Mouse (Mus musculus) CH12.LX (cell line): ENCODE data around the gene Srms. TPM values are rescaled to one million over a fixed set of nuclear protein-coding genes. Genes with fewer than 3 reads are reported as not detected.

Source experiments
- DNase-seq: peaks from one replicate; pipeline ENCODE4 v3.0.0-alpha.2; 2013; ENCODE audit errors: extremely low read depth
- H3K27ac ChIP-seq: 2 replicates; pipeline ENCODE4 v1.5.1; 2012; ENCODE audit warnings: low read depth, mild to moderate bottlenecking, control low read depth, moderate library complexity; ENCODE audit not compliant: insufficient read depth
- H3K27me3 ChIP-seq: replicated peaks from 2 replicates; pipeline ENCODE3; 2012; ENCODE audit warnings: inconsistent platforms
- H3K36me3 ChIP-seq, 2 experiments: replicated peaks in 1 of 2; 2 replicates each; pipeline versions ENCODE3 to v1.6.1; 2012; ENCODE audit warnings: inconsistent platforms in 1 of 2, low read length in 1 of 2, mild to moderate bottlenecking in 1 of 2, mixed read lengths in 1 of 2, moderate library complexity in 1 of 2; ENCODE audit not compliant: control insufficient read depth in 1 of 2, insufficient read depth in 1 of 2
- H3K4me1 ChIP-seq, 2 experiments: 2 replicates each; pipeline ENCODE4 v1.6.1; 2012; ENCODE audit warnings: inconsistent platforms in 1 of 2, moderate library complexity in 1 of 2; ENCODE audit not compliant: insufficient read depth in 2 of 2, control insufficient read depth in 1 of 2
- H3K4me2 ChIP-seq: 2 replicates; pipeline ENCODE4 v1.6.1; 2012; ENCODE audit warnings: low read depth, mild to moderate bottlenecking, control low read depth; ENCODE audit not compliant: poor library complexity, insufficient read depth, severe bottlenecking
- H3K4me3 ChIP-seq, 3 experiments: fragments of 150-350 bp in 1 of 3; sonication (generic) in 1 of 3; replicated peaks in 1 of 3; 2 replicates each; pipeline versions ENCODE3 to v1.5.1; 2011 to 2012; ENCODE audit warnings: low read depth in 2 of 3, low read length in 2 of 3, mild to moderate bottlenecking in 2 of 3, moderate library complexity in 2 of 3, control low read depth in 1 of 3, improper control_type of control experiment in 1 of 3, inconsistent platforms in 1 of 3, mixed read lengths in 1 of 3; ENCODE audit not compliant: poor library complexity in 1 of 3
- H3K79me2 ChIP-seq: replicated peaks from 2 replicates; pipeline ENCODE4 v1.6.1; 2012; ENCODE audit warnings: mild to moderate bottlenecking, moderate library complexity; ENCODE audit not compliant: control insufficient read depth, poor library complexity, insufficient read depth, severe bottlenecking; ENCODE audit errors: extremely low read depth
- H3K9ac ChIP-seq: 2 replicates; pipeline ENCODE4 v1.6.1; 2012; ENCODE audit warnings: low read depth, mild to moderate bottlenecking, control low read depth, moderate library complexity; ENCODE audit not compliant: insufficient read depth
- H3K9me3 ChIP-seq: replicated peaks from 2 replicates; pipeline ENCODE3; 2012; ENCODE audit warnings: low read length, inconsistent platforms, mixed read lengths
- BHLHE40 ChIP-seq: IDR thresholded peaks from 2 replicates; pipeline ENCODE4 v1.6.1; 2011; ENCODE audit warnings: mild to moderate bottlenecking, low read depth, low read length, improper control_type of control experiment
- CHD1 ChIP-seq: IDR thresholded peaks from 2 replicates; pipeline ENCODE4 v1.6.1; 2012; ENCODE audit warnings: low read depth, low read length, improper control_type of control experiment, inconsistent platforms
- E2F4 ChIP-seq: IDR thresholded peaks from 2 replicates; pipeline ENCODE4 v1.6.1; 2011; ENCODE audit warnings: low read depth, low read length, improper control_type of control experiment; ENCODE audit not compliant: insufficient replicate concordance
- GABPA ChIP-seq: IDR thresholded peaks from 2 replicates; pipeline ENCODE4 v1.6.1; 2012; ENCODE audit warnings: low read depth, low read length, improper control_type of control experiment, inconsistent platforms; ENCODE audit not compliant: insufficient replicate concordance
- HCFC1 ChIP-seq: IDR thresholded peaks from 2 replicates; pipeline ENCODE4 v1.6.1; 2012; ENCODE audit warnings: low read depth, mild to moderate bottlenecking, inconsistent platforms, low read length, improper control_type of control experiment
- IRF4 ChIP-seq: IDR thresholded peaks from 2 replicates; pipeline ENCODE4 v1.6.1; 2014; ENCODE audit warnings: low read depth, mild to moderate bottlenecking, inconsistent platforms, low read length, improper control_type of control experiment
- JUN ChIP-seq: IDR thresholded peaks from 2 replicates; pipeline ENCODE4 v1.6.1; 2011; ENCODE audit warnings: low read depth, mild to moderate bottlenecking, low read length, improper control_type of control experiment, moderate library complexity; ENCODE audit not compliant: insufficient read depth
- JUND ChIP-seq: conservative IDR thresholded peaks from 2 replicates; pipeline ENCODE4 v1.6.1; 2011; ENCODE audit warnings: low read depth, low read length, improper control_type of control experiment
- MAX ChIP-seq: IDR thresholded peaks from 2 replicates; pipeline ENCODE4 v1.6.1; 2011; ENCODE audit warnings: low read length, improper control_type of control experiment
- MAZ ChIP-seq: IDR thresholded peaks from 2 replicates; pipeline ENCODE4 v1.6.1; 2012; ENCODE audit warnings: low read depth, mild to moderate bottlenecking, inconsistent platforms, low read length, improper control_type of control experiment, moderate library complexity
- MEF2A ChIP-seq: IDR thresholded peaks from 2 replicates; pipeline ENCODE4 v1.6.1; 2014; ENCODE audit warnings: low read depth, mild to moderate bottlenecking, inconsistent platforms, low read length, improper control_type of control experiment, borderline replicate concordance
- NELFE ChIP-seq: IDR thresholded peaks from 2 replicates; pipeline ENCODE4 v1.6.1; 2011; ENCODE audit warnings: low read depth, low read length, improper control_type of control experiment
- NRF1 ChIP-seq: IDR thresholded peaks from 2 replicates; pipeline ENCODE4 v1.6.1; 2014; ENCODE audit warnings: low read depth, mild to moderate bottlenecking, inconsistent platforms, low read length, improper control_type of control experiment, moderate library complexity
- PAX5 ChIP-seq: IDR thresholded peaks from 2 replicates; pipeline ENCODE4 v1.6.1; 2012; ENCODE audit warnings: low read length, inconsistent platforms, mixed read lengths
- RCOR1 ChIP-seq: conservative IDR thresholded peaks from 2 replicates; pipeline ENCODE4 v1.6.1; 2012; ENCODE audit warnings: low read depth, mild to moderate bottlenecking, inconsistent platforms, low read length, improper control_type of control experiment
- SMC3 ChIP-seq: IDR thresholded peaks from 2 replicates; pipeline ENCODE4 v1.6.1; 2011; ENCODE audit warnings: low read depth, low read length, improper control_type of control experiment
- TBP ChIP-seq: conservative IDR thresholded peaks from 2 replicates; pipeline ENCODE4 v1.6.1; 2011; ENCODE audit warnings: low read depth, low read length, improper control_type of control experiment
- USF2 ChIP-seq: conservative IDR thresholded peaks from 2 replicates; pipeline ENCODE4 v1.6.1; 2011; ENCODE audit warnings: low read depth, low read length, improper control_type of control experiment
- ZKSCAN1 ChIP-seq: IDR thresholded peaks from 2 replicates; pipeline ENCODE4 v1.6.1; 2012; ENCODE audit warnings: low read depth, inconsistent platforms, low read length, improper control_type of control experiment, borderline replicate concordance
- ZMIZ1 ChIP-seq: IDR thresholded peaks from 2 replicates; pipeline ENCODE4 v1.6.1; 2012; ENCODE audit warnings: low read depth, mild to moderate bottlenecking, inconsistent platforms, low read length, improper control_type of control experiment
- dilution Hi-C: fragments of 300-500 bp; cut with MboI; formaldehyde crosslinking; loops from 2 replicates; pipeline ENCODE4 v1.14.3; 2020; ENCODE audit warnings: low sequenced_read_pairs; ENCODE audit not compliant: extremely low pct_unique_long_range_greater_than_20kb, extremely low pct_ligation_motif_present
- in situ Hi-C: fragments of 300-500 bp; cut with MboI; formaldehyde crosslinking; loops from 3 replicates; pipeline ENCODE4 v1.14.3; 2019; ENCODE audit warnings: low sequenced_read_pairs, low pct_ligation_motif_present, low pct_unique_long_range_greater_than_20kb, mixed read lengths
- polyA plus RNA-seq: library from polyadenylated mRNA; unstranded; fragments of >175 nt; gene quantifications from 2 replicates; pipeline ENCODE4 v1.2.1, GENCODE M21; 2012; ENCODE audit warnings: low read depth; ENCODE audit not compliant: insufficient read length
- total RNA-seq, 2 experiments: library from RNA; depleted of rRNA; stranded (reverse); fragments of 300-350 nt in 1 of 2; fragments of >200 nt in 1 of 2; gene quantifications; 2 replicates each; pipeline ENCODE4 v1.2.3; 2012 to 2014

Gene Srms
- total and polyA plus RNA-seq, 3 experiments: 0.08 to 0.41 (median 0.13) TPM

- Histone ChIP-seq H3K27ac (0 out of 2 replicates have a peak overlapping the region, but pooled peaks have one; percentile 22), H3K4me1 (peaks cover 39 to 67% of the 10 kb centered on the region in 2 experiments), H3K9ac (peak overlapping the region; percentile 90), H3K27me3 (no peaks in the 10 kb centered on the region), H3K9me3 (no peaks in the 10 kb centered on the region), H3K36me3 (peaks cover 37 to 47% of the 10 kb centered on the region in 2 experiments), H3K79me2 (peaks cover 8% of the 10 kb centered on the region), H3K4me3 (peak overlapping the region; percentile 74 to 95 (median 81)), H3K4me2 (peak overlapping the region; percentile 92)
- in situ Hi-C loops: no loop called here
- DNase-seq: no peak
- TF ChIP-seq JUN (no peak), PAX5 (no peak), BHLHE40 (no peak), IRF4 (no peak), GABPA (no peak), E2F4 (no peak), CHD1 (no peak), SMC3 (no peak), NELFE (no peak), MAZ (no peak), RCOR1 (no peak), ZKSCAN1 (no peak), HCFC1 (no peak), MEF2A (no peak), JUND (no peak), ZMIZ1 (no peak), MAX (no peak), NRF1 (no peak), TBP (no peak)
- dilution Hi-C loops: no loop called here
These were observed 27.9 kb upstream of the Srms start for GRCm38 (mm10) chr2:181240806-181241440.

GRCm38 (mm10) chr2:181239261-181239660 lies 26.3 kb upstream of the Srms start:
- Histone ChIP-seq H3K9me3 (no peaks in the 10 kb centered on the region), H3K27ac (peak overlapping the region; percentile 26; the same call in 1 of the 2 replicates), H3K9ac (peak overlapping the region; percentile 43), H3K4me2 (peak overlapping the region; percentile 92), H3K4me1 (peaks cover 39 to 63% of the 10 kb centered on the region in 2 experiments), H3K27me3 (no peaks in the 10 kb centered on the region), H3K36me3 (peaks cover 53 to 64% of the 10 kb centered on the region in 2 experiments), H3K79me2 (peaks cover 8% of the 10 kb centered on the region), H3K4me3 (peak overlapping the region in 2 of 3 experiments; percentile 20 to 42)
- dilution Hi-C loops: no loop called here
- no peak for DNase-seq
- no peak for TF ChIP-seq USF2
- 0 out of 2 replicates have a peak, but pooled peaks have one; percentile 15 for TF ChIP-seq IRF4
- in situ Hi-C loops: no loop called here
